Mouse (Mus musculus): ENCODE results near the gene Ccnd2.

- no peak for TF ChIP-seq CTCF (IDR thresholded peaks at IDR 0.05; ENCODE audit: extremely low read depth, insufficient read depth, low read length)
- no peak for TF ChIP-seq POLR2A (IDR thresholded peaks at IDR 0.05; ENCODE audit: extremely low read depth, insufficient read depth, low read length)
Observed at GRCm38 (mm10) chr6:127131946-127132345, 20.0 kb downstream of the Ccnd2 start.

All from cortical plate, adult 2 months (tissue).